8 mouse cellular contexts compared by ENCODE assay signal in genomic region chr2:56114469-56114868, GRCm38 (mm10).
DNase-seq lines count a peak whose midpoint lies in the region; ATAC-seq lines count a peak whose summit lies in the region.

No protein-coding gene starts in this region.

- H3K4me2 ChIP-seq in hindbrain, embryonic 13.5 days = no peak overlapping the region
- no peak overlapping the region for H3K4me2 ChIP-seq in lung, embryonic 16.5 days (ENCODE audit: low read depth, low read length)
- H3K4me2 ChIP-seq in stomach, embryonic 15.5 days = no peak overlapping the region

- H3K9me3 ChIP-seq in hindbrain, embryonic 13.5 days = no peaks in the 10 kb centered on the region
- H3K9me3 ChIP-seq in lung, embryonic 16.5 days (ENCODE audit: control insufficient read depth, low read length) = no peaks in the 10 kb centered on the region
- no peaks in the 10 kb centered on the region for H3K9me3 ChIP-seq in stomach, embryonic 15.5 days

- peak; percentile 85 for ATAC-seq in hindbrain, embryonic 13.5 days (ENCODE audit: low FRiP score)
- ATAC-seq in lung, embryonic 16.5 days (ENCODE audit: low read depth) = peak; percentile 62; the same call in 1 of the 2 replicates
- peak; percentile 39; the same call in 1 of the 2 replicates for ATAC-seq in stomach, embryonic 15.5 days (ENCODE audit: insufficient read depth, low FRiP score, low read depth)

- no peak overlapping the region for H3K27ac ChIP-seq in hindbrain, embryonic 13.5 days
- H3K27ac ChIP-seq in lung, embryonic 16.5 days (ENCODE audit: low read length) = no peak overlapping the region
- no peak overlapping the region for H3K27ac ChIP-seq in stomach, embryonic 15.5 days

- no peak overlapping the region for H3K4me3 ChIP-seq in hindbrain, embryonic 13.5 days
- no peak overlapping the region for H3K4me3 ChIP-seq in lung, embryonic 16.5 days (ENCODE audit: low read length)
- no peak overlapping the region for H3K4me3 ChIP-seq in stomach, embryonic 15.5 days (replicated peaks)

- no peaks in the 10 kb centered on the region for H3K36me3 ChIP-seq in hindbrain, embryonic 13.5 days
- H3K36me3 ChIP-seq in lung, embryonic 16.5 days (ENCODE audit: control insufficient read depth, insufficient read depth, low read length) = no peaks in the 10 kb centered on the region
- H3K36me3 ChIP-seq in stomach, embryonic 15.5 days = no peaks in the 10 kb centered on the region

- intact Hi-C loops in gastrocnemius, postnatal 14 days (cut with DNase I; ENCODE audit: low total_unique reads) = loop anchor here (5.0 to 10.0 kb wide), 2 partner anchors 1720 to 1803 kb away; no protein-coding TSS in a partner anchor

- DNase-seq in gastrocnemius, adult 18-20 months (ENCODE audit: low spot score) = peak; percentile 8
- DNase-seq in gastrocnemius, postnatal 14 days = no peak
- DNase-seq in 3T3-L1 (ENCODE audit: low read depth, low spot score) (peak; percentile 88), adipocyte (ENCODE audit: low spot score) (peak; percentile 76)
- no peak for DNase-seq in spleen, postnatal 10 days (ENCODE audit: low spot score in 2 of 2)

- 21% methylated on average over 3 of the region's 3 CpGs for WGBS in hindbrain, embryonic 13.5 days
- WGBS in lung, embryonic 16.5 days = 12% methylated on average over 3 of the region's 3 CpGs
- WGBS in stomach, embryonic 15.5 days = 18% methylated on average over 3 of the region's 3 CpGs

- H3K4me1 ChIP-seq in hindbrain, embryonic 13.5 days (replicated peaks) = no peaks in the 10 kb centered on the region
- H3K4me1 ChIP-seq in lung, embryonic 16.5 days (replicated peaks; ENCODE audit: control insufficient read depth, insufficient read depth, low read length) = no peaks in the 10 kb centered on the region
- no peaks in the 10 kb centered on the region for H3K4me1 ChIP-seq in stomach, embryonic 15.5 days

- 0 out of 2 replicates have a peak, but pooled peaks cover 5% of the 10 kb centered on the region for H3K27me3 ChIP-seq in hindbrain, embryonic 13.5 days
- no peaks in the 10 kb centered on the region for H3K27me3 ChIP-seq in lung, embryonic 16.5 days (ENCODE audit: control insufficient read depth, insufficient read depth, low read depth, low read length)
- H3K27me3 ChIP-seq in stomach, embryonic 15.5 days (replicated peaks) = no peaks in the 10 kb centered on the region

- no peak overlapping the region for H3K9ac ChIP-seq in hindbrain, embryonic 13.5 days
- H3K9ac ChIP-seq in lung, embryonic 16.5 days (ENCODE audit: low read length) = no peak overlapping the region
- H3K9ac ChIP-seq in stomach, embryonic 15.5 days = no peak overlapping the region

Comparison
In these comparisons a context has a peak if more than half of its experiments do, and no peak if none do; other contexts are left out.
1. DNase-seq: peak in gastrocnemius, adult 18-20 months (single experiment), 3T3-L1 (single experiment) and adipocyte (single experiment); none in gastrocnemius, postnatal 14 days (single experiment) and spleen, postnatal 10 days (0 of 2).
2. Peak in every context shown above with its lines, with median percentiles within 50 percentile points of each other: ATAC-seq.